Mouse (Mus musculus): ENCODE results near the gene Olfr769. TPM values are rescaled to one million over a fixed set of nuclear protein-coding genes. Genes with fewer than 3 reads are reported as not detected.

Gene Olfr769
- polyA plus RNA-seq, 1 experiment from 2014 or later: not detected

Other genes starting within 250 kb of the Olfr769 start
- gene Gdf11, start 226.1 kb downstream of the Olfr769 start, polyA plus RNA-seq (2014; fragmentation: Nextera tagmentation; extraction: Ambion mirVana): 7.2 and 8.7 TPM in 2 replicates
- gene Cd63, start 216.9 kb downstream of the Olfr769 start, polyA plus RNA-seq (2014; fragmentation: Nextera tagmentation; extraction: Ambion mirVana): 479 and 521 TPM in 2 replicates
- 14.5 and 15.7 TPM in 2 replicates for gene Rdh5, start 195.0 kb downstream of the Olfr769 start, polyA plus RNA-seq (2014; fragmentation: Nextera tagmentation; extraction: Ambion mirVana)
- gene Bloc1s1, start 193.8 kb downstream of the Olfr769 start, polyA plus RNA-seq (2014; fragmentation: Nextera tagmentation; extraction: Ambion mirVana): 219 and 258 TPM in 2 replicates
- gene Itga7, start 184.0 kb downstream of the Olfr769 start, polyA plus RNA-seq (2014; fragmentation: Nextera tagmentation; extraction: Ambion mirVana): 0.77 and 1.3 TPM in 2 replicates
- gene Mettl7b, start 156.9 kb downstream of the Olfr769 start, polyA plus RNA-seq (2014; fragmentation: Nextera tagmentation; extraction: Ambion mirVana): 0.21 and 1.4 TPM in 2 replicates
- not detected in 2 replicates for gene Olfr9, start 128.4 kb downstream of the Olfr769 start, polyA plus RNA-seq (2014; fragmentation: Nextera tagmentation; extraction: Ambion mirVana)
- not detected in 2 replicates for gene Olfr763, start 107.1 kb downstream of the Olfr769 start, polyA plus RNA-seq (2014; fragmentation: Nextera tagmentation; extraction: Ambion mirVana)
- gene Olfr764-ps1, start 78.0 kb downstream of the Olfr769 start, polyA plus RNA-seq (2014; fragmentation: Nextera tagmentation; extraction: Ambion mirVana): not detected in 2 replicates
- gene Olfr765, start 67.9 kb downstream of the Olfr769 start, polyA plus RNA-seq (2014; fragmentation: Nextera tagmentation; extraction: Ambion mirVana): not detected in 2 replicates
- gene Olfr766-ps1, start 48.9 kb downstream of the Olfr769 start, polyA plus RNA-seq (2014; fragmentation: Nextera tagmentation; extraction: Ambion mirVana): not detected in 2 replicates
- gene Olfr767, start 35.0 kb downstream of the Olfr769 start, polyA plus RNA-seq (2014; fragmentation: Nextera tagmentation; extraction: Ambion mirVana): not detected in 2 replicates
- gene Olfr768, start 18.5 kb downstream of the Olfr769 start, polyA plus RNA-seq (2014; fragmentation: Nextera tagmentation; extraction: Ambion mirVana): not detected in 2 replicates
- gene Olfr770, start 21.1 kb upstream of the Olfr769 start, polyA plus RNA-seq (2014; fragmentation: Nextera tagmentation; extraction: Ambion mirVana): not detected in 2 replicates
- not detected in 2 replicates for gene Olfr771, start 46.9 kb upstream of the Olfr769 start, polyA plus RNA-seq (2014; fragmentation: Nextera tagmentation; extraction: Ambion mirVana)
- gene Olfr772, start 60.1 kb upstream of the Olfr769 start, polyA plus RNA-seq (2014; fragmentation: Nextera tagmentation; extraction: Ambion mirVana): not detected in 2 replicates
- gene Olfr773, start 69.6 kb upstream of the Olfr769 start, polyA plus RNA-seq (2014; fragmentation: Nextera tagmentation; extraction: Ambion mirVana): not detected in 2 replicates
- gene Olfr774, start 118.3 kb upstream of the Olfr769 start, polyA plus RNA-seq (2014; fragmentation: Nextera tagmentation; extraction: Ambion mirVana): not detected in 2 replicates
- gene Olfr775, start 130.6 kb upstream of the Olfr769 start, polyA plus RNA-seq (2014; fragmentation: Nextera tagmentation; extraction: Ambion mirVana): not detected in 2 replicates
- gene Olfr776, start 141.3 kb upstream of the Olfr769 start, polyA plus RNA-seq (2014; fragmentation: Nextera tagmentation; extraction: Ambion mirVana): not detected in 2 replicates
- not detected in 2 replicates for gene Olfr777, start 153.6 kb upstream of the Olfr769 start, polyA plus RNA-seq (2014; fragmentation: Nextera tagmentation; extraction: Ambion mirVana)
- gene Olfr780, start 200.3 kb upstream of the Olfr769 start, polyA plus RNA-seq (2014; fragmentation: Nextera tagmentation; extraction: Ambion mirVana): not detected in 2 replicates
- gene Olfr781, start 211.0 kb upstream of the Olfr769 start, polyA plus RNA-seq (2014; fragmentation: Nextera tagmentation; extraction: Ambion mirVana): not detected in 2 replicates
- not detected in 2 replicates for gene Olfr782, start 231.0 kb upstream of the Olfr769 start, polyA plus RNA-seq (2014; fragmentation: Nextera tagmentation; extraction: Ambion mirVana)